Mouse (Mus musculus) kidney, adult 2 months (tissue): Measurements from ENCODE around the gene Olfr437.

ENCODE experiments used
- CTCF ChIP-seq: fragments of 200-500 bp; conservative IDR thresholded peaks from 2 replicates; pipeline ENCODE4 v1.5.1; 2011; ENCODE audit warnings: low read depth, mild to moderate bottlenecking, control low read depth, low read length, moderate library complexity, mixed read lengths; ENCODE audit not compliant: insufficient read depth, insufficient read length
- POLR2A ChIP-seq: fragments of 200-500 bp; IDR thresholded peaks from one replicate; pipeline ENCODE4 v1.6.1; 2011; ENCODE audit warnings: low read depth, low read length, control low read depth

- TF ChIP-seq POLR2A: no peak
- TF ChIP-seq CTCF: no peak
These were observed 33.7 kb downstream of the Olfr437 start, which contains the start of gene Olfr435 for GRCm38 (mm10) chr6:43196781-43197180.
